Mouse (Mus musculus): Measurements from ENCODE around the gene Shmt2. TPM values are rescaled to one million over a fixed set of nuclear protein-coding genes. Genes with fewer than 3 reads are reported as not detected.
A peak's percentile ranks its signal among the peaks of the same experiment; 100 is the strongest.

The Shmt2 gene
- polyA plus RNA-seq, 1 experiment from 2014 or later = 111 TPM

DNA sequence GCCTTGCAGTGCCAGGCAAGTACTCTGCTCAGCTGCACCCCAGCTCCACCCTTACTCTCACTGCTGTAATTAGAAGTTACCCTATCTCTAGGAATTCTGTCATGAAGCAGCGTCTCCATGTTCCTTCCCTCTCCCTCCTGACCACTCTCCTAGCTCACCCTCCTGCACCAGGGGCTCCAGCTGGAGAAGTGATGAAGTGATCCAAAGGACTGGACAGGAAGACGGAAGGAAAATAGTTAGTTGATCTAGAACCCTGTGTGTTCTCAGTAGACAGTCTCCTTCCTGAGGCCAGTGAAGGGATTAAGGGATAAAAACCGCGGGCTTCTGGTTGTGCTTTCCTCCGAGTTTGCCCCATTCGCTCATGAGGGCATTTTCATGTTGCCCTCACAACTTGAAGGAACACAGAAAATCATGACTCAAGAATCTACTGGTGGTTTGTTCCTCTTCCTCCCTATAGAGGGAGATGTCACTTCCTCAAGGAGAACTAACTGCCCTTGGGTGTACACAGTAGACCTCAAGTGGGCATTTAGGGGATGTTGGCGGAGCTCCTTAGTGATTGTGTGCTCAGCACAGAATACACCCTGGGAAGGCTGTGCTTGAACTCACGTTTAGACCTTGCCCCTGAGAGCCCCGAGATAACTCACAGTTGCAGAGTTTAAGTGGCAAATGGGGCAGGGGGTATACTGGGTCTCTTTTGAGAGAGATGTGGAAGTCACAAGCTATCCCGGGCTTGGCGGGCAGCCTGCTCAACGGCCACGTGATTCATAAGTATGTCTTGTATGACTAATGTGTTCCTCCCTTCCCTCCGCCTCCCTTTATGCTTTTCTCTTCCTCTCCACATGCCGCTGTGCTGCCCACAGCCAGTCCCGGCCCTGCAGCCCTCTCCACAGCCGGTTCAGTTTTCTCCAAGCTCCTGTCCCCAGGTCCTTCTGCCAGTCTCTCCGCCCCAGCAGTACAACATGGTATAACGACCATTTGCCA, 41.1 kb downstream of the Shmt2 start:
- Histone ChIP-seq H3K9ac (no peak overlapping the region), H3K4me3 (replicated peaks) (no peak overlapping the region), H3K9me3 (replicated peaks) (no peaks in the 10 kb centered on the region), H3K27me3 (no peaks in the 10 kb centered on the region), H3K27ac (no peak overlapping the region), H3K36me3 (peaks cover 77% of the 10 kb centered on the region), H3K4me2 (no peak overlapping the region), H3K4me1 (peaks cover 22% of the 10 kb centered on the region)
- WGBS = 79% methylated on average over 19 of the region's 19 CpGs
- ATAC-seq (replicated peaks; ENCODE audit: low FRiP score) = no peak

DNA sequence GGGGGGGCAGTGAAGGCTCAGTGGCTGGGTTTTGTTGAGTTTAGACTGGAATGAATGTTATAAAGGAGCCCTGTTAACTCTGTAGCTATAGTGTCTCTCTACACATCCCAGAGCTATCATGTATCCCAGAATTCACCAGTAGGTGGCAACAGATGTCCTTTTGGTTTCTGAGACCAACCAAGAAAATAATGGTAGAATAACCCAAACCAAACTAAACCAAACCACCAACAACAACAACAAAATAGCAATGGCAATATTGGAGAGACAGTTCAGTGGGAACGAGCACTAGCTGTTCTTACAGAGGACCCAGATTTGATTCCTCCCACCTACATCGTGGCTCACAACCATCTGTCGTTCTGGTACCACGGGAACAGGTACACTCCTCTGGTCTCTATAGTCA, 43.1 kb downstream of the Shmt2 start:
- Histone ChIP-seq H3K36me3 (peaks cover 72% of the 10 kb centered on the region), H3K4me3 (replicated peaks) (no peak overlapping the region), H3K27me3 (no peaks in the 10 kb centered on the region), H3K9me3 (replicated peaks) (no peaks in the 10 kb centered on the region), H3K4me1 (peaks cover 26% of the 10 kb centered on the region), H3K27ac (no peak overlapping the region), H3K9ac (no peak overlapping the region), H3K4me2 (no peak overlapping the region)
- 91% methylated on average over 4 of the region's 4 CpGs for WGBS
- ATAC-seq (replicated peaks; ENCODE audit: low FRiP score) = no peak

DNA sequence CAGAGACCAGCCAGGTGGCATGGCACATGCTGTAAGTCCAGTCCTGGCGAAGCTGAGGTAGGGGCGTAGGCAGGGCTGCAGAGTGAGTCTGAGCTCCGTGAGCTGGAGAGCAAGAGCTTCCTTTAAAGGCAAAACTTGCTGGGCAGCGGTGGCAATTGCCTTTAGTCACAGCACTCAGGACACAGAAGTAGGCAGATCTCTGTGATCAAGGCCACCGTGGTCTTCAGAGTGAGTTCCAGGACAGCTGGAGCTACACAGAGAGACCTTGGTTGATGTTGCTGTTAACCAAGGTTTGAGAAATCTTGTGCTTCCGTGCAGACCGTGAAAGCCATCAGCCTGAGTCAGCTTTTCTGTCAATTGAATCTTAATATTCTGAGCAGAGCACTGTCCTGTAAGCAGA, 44.9 kb downstream of the Shmt2 start:
- H3K4me1 ChIP-seq = peaks cover 26% of the 10 kb centered on the region
- H3K27ac ChIP-seq = peak overlapping the region; percentile 67
- no peak overlapping the region for H3K4me2 ChIP-seq
- H3K27me3 ChIP-seq = no peaks in the 10 kb centered on the region
- WGBS = 64% methylated on average over 7 of the region's 7 CpGs
- no peak overlapping the region for H3K9ac ChIP-seq
- ATAC-seq (replicated peaks; ENCODE audit: low FRiP score) = no peak
- H3K9me3 ChIP-seq (replicated peaks) = no peaks in the 10 kb centered on the region
- H3K36me3 ChIP-seq = peaks cover 72% of the 10 kb centered on the region
- no peak overlapping the region for H3K4me3 ChIP-seq (replicated peaks)

DNA sequence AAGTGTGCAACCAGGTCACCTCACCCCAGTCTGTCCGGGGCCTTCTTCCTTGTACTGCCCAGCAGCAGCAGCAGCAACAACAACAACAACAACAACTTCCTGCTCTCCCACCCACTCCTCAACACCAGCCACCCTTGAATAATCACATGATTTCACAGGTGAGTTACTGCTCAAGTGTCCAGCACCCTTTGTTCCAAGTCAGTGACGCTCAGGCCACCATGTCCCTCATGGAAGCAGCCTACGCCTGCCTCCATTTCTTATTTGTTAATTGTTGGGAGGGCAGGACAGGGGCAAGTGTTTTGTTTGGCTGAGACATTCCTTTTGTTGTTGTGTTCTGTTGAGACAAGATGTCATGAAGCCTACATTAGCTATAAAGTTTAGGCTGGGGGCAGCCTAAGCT, 45.7 kb downstream of the Shmt2 start:
- WGBS = 41% methylated on average over 3 of the region's 3 CpGs
- peak overlapping the region; percentile 67 for H3K27ac ChIP-seq
- no peaks in the 10 kb centered on the region for H3K9me3 ChIP-seq (replicated peaks)
- H3K36me3 ChIP-seq = peaks cover 72% of the 10 kb centered on the region
- H3K27me3 ChIP-seq = no peaks in the 10 kb centered on the region
- peak; percentile 63 for ATAC-seq (replicated peaks; ENCODE audit: low FRiP score)
- H3K4me3 ChIP-seq (replicated peaks) = no peak overlapping the region
- no peak overlapping the region for H3K9ac ChIP-seq
- H3K4me1 ChIP-seq = peaks cover 31% of the 10 kb centered on the region
- H3K4me2 ChIP-seq = no peak overlapping the region

DNA sequence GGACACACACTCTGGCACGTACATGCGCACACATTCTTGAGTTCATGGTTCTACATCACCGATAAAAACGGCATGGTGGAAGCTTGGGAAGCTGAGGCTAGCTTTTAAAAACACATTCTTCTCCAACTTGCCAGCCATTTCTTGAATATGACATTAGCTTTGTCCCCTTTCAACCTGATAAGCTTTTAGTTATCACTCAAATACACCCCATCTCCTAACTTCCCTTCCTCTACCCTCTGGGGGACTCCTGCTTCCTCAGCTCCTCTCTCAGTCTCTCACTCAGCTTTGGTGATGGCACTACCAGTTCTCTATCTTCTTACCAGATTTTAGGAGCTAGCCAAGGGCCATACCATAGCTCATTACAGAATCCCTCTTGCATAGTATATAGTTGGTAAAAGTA, 47.1 kb downstream of the Shmt2 start:
- Histone ChIP-seq H3K9ac (no peak overlapping the region), H3K27ac (no peak overlapping the region), H3K4me1 (peaks cover 33% of the 10 kb centered on the region), H3K9me3 (replicated peaks) (no peaks in the 10 kb centered on the region), H3K4me3 (replicated peaks) (no peak overlapping the region), H3K4me2 (no peak overlapping the region), H3K27me3 (no peaks in the 10 kb centered on the region), H3K36me3 (peaks cover 65% of the 10 kb centered on the region)
- 94% methylated on average over 4 of the region's 4 CpGs for WGBS
- ATAC-seq (replicated peaks; ENCODE audit: low FRiP score) = no peak

DNA sequence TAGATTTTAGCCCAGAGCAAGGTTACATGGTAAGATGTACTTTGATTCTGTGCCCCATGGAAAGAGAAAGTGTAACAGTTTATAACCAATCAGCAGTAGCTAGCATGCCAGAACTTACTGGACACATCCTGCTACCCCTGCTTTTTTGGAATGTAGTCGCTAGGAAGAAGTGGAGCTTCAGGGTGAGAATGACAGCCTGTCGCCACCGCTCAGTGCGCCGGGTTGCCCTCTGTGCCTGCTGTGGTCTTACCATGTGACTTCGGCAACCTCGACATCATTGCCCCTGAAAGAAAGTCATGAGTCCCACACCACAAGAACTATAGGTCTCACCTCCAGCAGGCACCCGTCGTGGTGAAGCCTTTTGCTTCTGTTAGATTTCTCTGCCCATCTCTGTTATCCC, 49.5 kb downstream of the Shmt2 start:
- H3K36me3 ChIP-seq = peaks cover 66% of the 10 kb centered on the region
- H3K4me2 ChIP-seq = no peak overlapping the region
- H3K27me3 ChIP-seq = no peaks in the 10 kb centered on the region
- WGBS = 90% methylated on average over 9 of the region's 9 CpGs
- H3K4me3 ChIP-seq (replicated peaks) = no peak overlapping the region
- H3K9me3 ChIP-seq (replicated peaks) = no peaks in the 10 kb centered on the region
- no peak for ATAC-seq (replicated peaks; ENCODE audit: low FRiP score)
- peaks cover 27% of the 10 kb centered on the region for H3K4me1 ChIP-seq
- H3K27ac ChIP-seq = no peak overlapping the region
- no peak overlapping the region for H3K9ac ChIP-seq

DNA sequence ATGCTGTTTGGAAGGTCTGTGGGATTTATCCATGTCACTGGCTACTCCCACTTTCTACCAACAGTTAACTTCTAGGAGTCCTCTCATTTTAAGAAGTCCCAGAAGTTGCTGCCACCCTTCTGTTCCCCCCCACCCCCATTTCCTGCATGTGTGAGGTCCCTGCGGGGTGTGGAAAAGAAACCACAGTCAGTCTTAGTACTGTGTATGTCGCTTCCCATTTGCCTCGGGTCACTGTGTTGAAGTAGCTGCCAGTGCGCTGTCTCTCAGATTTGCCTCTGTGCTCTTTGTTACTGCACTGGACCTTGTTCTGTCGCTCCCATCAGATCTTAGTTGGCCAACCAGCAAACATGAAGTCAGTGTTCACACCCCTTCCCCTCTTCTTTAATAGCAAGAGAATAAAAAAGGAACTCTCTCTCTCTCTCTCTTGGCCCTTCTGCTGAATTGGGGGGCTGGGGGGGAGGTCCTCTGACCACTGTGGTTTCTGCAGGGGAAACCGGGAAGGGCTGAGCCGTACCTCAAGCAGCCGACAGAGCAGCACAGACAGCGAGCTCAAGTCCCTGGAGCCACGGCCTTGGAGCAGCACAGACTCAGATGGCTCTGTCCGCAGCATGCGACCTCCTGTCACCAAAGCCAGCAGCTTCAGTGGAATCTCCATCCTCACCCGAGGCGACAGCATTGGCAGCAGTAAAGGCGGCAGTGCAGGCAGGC, 50.8 kb downstream of the Shmt2 start:
- Histone ChIP-seq H3K27ac (no peak overlapping the region; the same call in 1 of the 2 replicates), H3K9ac (no peak overlapping the region), H3K4me3 (replicated peaks) (no peak overlapping the region), H3K4me1 (peaks cover 14% of the 10 kb centered on the region; the same call in 1 of the 2 replicates), H3K36me3 (peaks cover 61% of the 10 kb centered on the region), H3K9me3 (replicated peaks) (no peaks in the 10 kb centered on the region), H3K27me3 (no peaks in the 10 kb centered on the region), H3K4me2 (no peak overlapping the region)
- 57% methylated on average over 15 of the region's 15 CpGs for WGBS
- ATAC-seq (replicated peaks; ENCODE audit: low FRiP score) = no peak

Other genes starting within 250 kb of the Shmt2 start
- gene Mbd6, start 233.4 kb downstream of the Shmt2 start, polyA plus RNA-seq (2015; fragmentation: Nextera tagmentation; extraction: Ambion mirVana) = 15.9 and 16.1 TPM in 2 replicates
- gene Mars, start 210.7 kb downstream of the Shmt2 start, polyA plus RNA-seq (2015; fragmentation: Nextera tagmentation; extraction: Ambion mirVana) = 120 and 127 TPM in 2 replicates
- 3.1 and 3.3 TPM in 2 replicates for gene Arhgap9, start 200.5 kb downstream of the Shmt2 start, polyA plus RNA-seq (2015; fragmentation: Nextera tagmentation; extraction: Ambion mirVana)
- 6.3 and 8.2 TPM in 2 replicates for gene Gli1, start 180.5 kb downstream of the Shmt2 start, polyA plus RNA-seq (2015; fragmentation: Nextera tagmentation; extraction: Ambion mirVana)
- not detected in 2 replicates for gene Inhbe, start 168.0 kb downstream of the Shmt2 start, polyA plus RNA-seq (2015; fragmentation: Nextera tagmentation; extraction: Ambion mirVana)
- gene Inhbc, start 152.0 kb downstream of the Shmt2 start, polyA plus RNA-seq (2015; fragmentation: Nextera tagmentation; extraction: Ambion mirVana) = 0.19 and 0.45 TPM in 2 replicates
- 34.7 and 35.9 TPM in 2 replicates for gene R3hdm2, start 142.1 kb downstream of the Shmt2 start, polyA plus RNA-seq (2015; fragmentation: Nextera tagmentation; extraction: Ambion mirVana)
- 2.4 and 4.2 TPM in 2 replicates for gene Stac3, start 20.8 kb downstream of the Shmt2 start, polyA plus RNA-seq (2015; fragmentation: Nextera tagmentation; extraction: Ambion mirVana)
- gene Ndufa4l2, start 7.5 kb downstream of the Shmt2 start, polyA plus RNA-seq (2015; fragmentation: Nextera tagmentation; extraction: Ambion mirVana) = 51.2 and 72.2 TPM in 2 replicates
- 1.7 and 3.3 TPM in 2 replicates for gene Nxph4, start 12.1 kb upstream of the Shmt2 start, polyA plus RNA-seq (2015; fragmentation: Nextera tagmentation; extraction: Ambion mirVana)
- gene Lrp1, start 98.7 kb upstream of the Shmt2 start, polyA plus RNA-seq (2015; fragmentation: Nextera tagmentation; extraction: Ambion mirVana) = 52.4 and 65.0 TPM in 2 replicates
- gene Stat6, start 120.5 kb upstream of the Shmt2 start, polyA plus RNA-seq (2015; fragmentation: Nextera tagmentation; extraction: Ambion mirVana) = 26.5 and 27.2 TPM in 2 replicates
- 10.9 TPM in 2 replicates for gene Nemp1, start 144.5 kb upstream of the Shmt2 start, polyA plus RNA-seq (2015; fragmentation: Nextera tagmentation; extraction: Ambion mirVana)
- 27.1 and 30.8 TPM in 2 replicates for gene Nab2, start 146.1 kb upstream of the Shmt2 start, polyA plus RNA-seq (2015; fragmentation: Nextera tagmentation; extraction: Ambion mirVana)
- 0.65 and 0.81 TPM in 2 replicates for gene Myo1a, start 182.7 kb upstream of the Shmt2 start, polyA plus RNA-seq (2015; fragmentation: Nextera tagmentation; extraction: Ambion mirVana)
- 2.2 and 2.3 TPM in 2 replicates for gene Tac2, start 202.0 kb upstream of the Shmt2 start, polyA plus RNA-seq (2015; fragmentation: Nextera tagmentation; extraction: Ambion mirVana)
- gene Zbtb39, start 217.1 kb upstream of the Shmt2 start, polyA plus RNA-seq (2015; fragmentation: Nextera tagmentation; extraction: Ambion mirVana) = 3.9 TPM in 2 replicates
- gene Gpr182, start 229.3 kb upstream of the Shmt2 start, polyA plus RNA-seq (2015; fragmentation: Nextera tagmentation; extraction: Ambion mirVana) = 7.5 and 8.3 TPM in 2 replicates
- gene Rdh1, start 237.3 kb upstream of the Shmt2 start, polyA plus RNA-seq (2015; fragmentation: Nextera tagmentation; extraction: Ambion mirVana) = 0.12 and 0.14 TPM in 2 replicates
- 0.34 TPM in 1 of 2 replicates, not detected in the other for gene Rdh16f1, start 237.3 kb upstream of the Shmt2 start, polyA plus RNA-seq (2015; fragmentation: Nextera tagmentation; extraction: Ambion mirVana)

Data from kidney, embryonic 15.5 days (tissue).